Mouse (Mus musculus): ENCODE results near the gene Rcsd1.

DNA sequence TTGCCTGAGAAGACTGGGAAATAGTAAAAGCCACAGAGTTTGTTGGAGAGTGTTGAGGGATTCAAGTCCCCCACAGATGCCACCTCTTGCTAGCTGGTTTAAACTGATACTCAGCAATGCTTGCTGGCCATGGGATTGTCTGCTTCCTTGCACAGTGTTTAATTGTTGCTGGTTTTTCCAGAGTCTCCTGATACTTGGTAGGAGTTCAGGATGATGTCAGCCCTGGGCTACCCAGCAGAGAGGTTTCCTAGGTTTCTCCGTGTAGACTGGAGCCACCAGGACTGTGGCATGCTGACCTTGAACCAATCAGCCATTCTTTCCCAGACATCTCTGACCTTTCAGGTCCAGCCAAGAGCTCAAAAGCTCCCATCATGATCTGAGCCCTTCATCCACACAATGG is 17.4 kb upstream of the Rcsd1 start:
- TF ChIP-seq CTCF (IDR thresholded peaks at IDR 0.05) (no peak), POLR2A (IDR thresholded peaks at IDR 0.05; ENCODE audit: insufficient read depth, low read depth, low read length) (no peak), EP300 (IDR thresholded peaks at IDR 0.05; ENCODE audit: insufficient read depth, low read depth, low read length) (no peak)

Measured in heart, adult 2 months (tissue).